Mouse (Mus musculus) macrophage (primary cell): ENCODE results near the gene Def8. TPM values are rescaled to one million over a fixed set of nuclear protein-coding genes. Genes with fewer than 3 reads are reported as not detected.
"Not testable (repeated sequence)": the region's sequence is repeated elsewhere in the genome, so short reads cannot be mapped to it uniquely, and the experiment has no call there.

Experiments used
- H3K27ac ChIP-seq: fragments of 350-480 bp; formaldehyde crosslinking; 2 replicates; pipeline ENCODE4 v1.9.0; 2021
- H3K36me3 ChIP-seq: fragments of 350-480 bp; formaldehyde crosslinking; 2 replicates; pipeline ENCODE4 v1.9.0; 2021; ENCODE audit errors: inconsistent target
- H3K4me3 ChIP-seq: fragments of 350-480 bp; formaldehyde crosslinking; 2 replicates; pipeline ENCODE4 v1.9.0; 2021; ENCODE audit errors: inconsistent target
- H3K79me2 ChIP-seq: fragments of 350-480 bp; formaldehyde crosslinking; 2 replicates; pipeline ENCODE4 v1.9.0; 2021; ENCODE audit errors: inconsistent target
- WGBS: methylation state at CpG from one replicate; pipeline ENCODE4 v1.1.7; 2026; ENCODE audit warnings: inconsistent platforms; ENCODE audit not compliant: missing documents; 5-methylcytosine and 5-hydroxymethylcytosine counted together
- polyA plus RNA-seq: library from polyadenylated mRNA; stranded (reverse); fragments of 250-400 nt; gene quantifications from 3 replicates; pipeline ENCODE4 v1.2.4, GENCODE M21; 2018; ENCODE audit warnings: inconsistent platforms

The Def8 gene
- polyA plus RNA-seq, 1 experiment from 2014 or later, result 10.3 TPM

DNA sequence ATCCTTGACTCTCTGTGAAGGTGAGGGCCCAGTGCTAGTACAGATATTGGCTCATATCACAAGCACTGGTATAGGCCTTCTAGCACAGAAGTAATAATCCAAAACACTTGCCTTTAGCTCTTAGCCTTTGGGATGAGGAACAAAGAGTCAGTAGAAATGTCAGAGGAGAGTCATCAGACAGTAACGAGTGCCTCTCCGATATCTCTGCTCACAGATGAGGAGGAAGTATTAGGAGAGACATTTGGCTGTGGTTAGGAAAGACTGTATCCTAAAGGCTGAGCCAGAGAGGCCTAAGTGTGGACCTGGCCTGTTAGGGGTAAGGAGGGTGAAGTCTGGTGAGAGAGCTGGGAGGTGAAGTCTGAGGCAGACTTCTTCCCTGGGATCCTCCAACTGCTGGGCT lies 18.5 kb downstream of the Def8 start:
- H3K4me3 ChIP-seq, result no peak overlapping the region
- no peak overlapping the region for H3K27ac ChIP-seq
- 58% methylated on average over 2 of the region's 2 CpGs for WGBS
- no peaks in the 10 kb centered on the region; the same call in 1 of the 2 replicates for H3K79me2 ChIP-seq
- no peaks in the 10 kb centered on the region for H3K36me3 ChIP-seq

DNA sequence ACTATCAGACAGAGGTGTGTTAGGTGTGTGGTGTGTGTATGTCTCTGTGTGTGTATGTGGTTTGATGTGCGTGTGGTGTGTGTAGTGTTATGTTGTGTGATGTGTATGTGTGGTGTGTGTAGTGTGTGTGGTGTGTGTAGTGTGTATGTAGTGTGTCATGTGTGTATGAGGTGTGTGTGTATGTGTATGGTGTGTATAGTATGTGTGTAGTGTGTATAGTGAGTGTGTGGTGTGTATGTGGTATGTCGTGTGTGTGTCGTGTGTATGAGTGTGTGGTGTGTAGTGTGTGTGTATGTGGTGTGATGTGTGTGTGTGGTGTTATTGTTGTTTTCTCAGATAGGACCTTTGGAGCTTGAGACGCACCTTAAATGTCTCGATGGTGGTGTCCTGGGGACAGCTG lies 19.0 kb downstream of the Def8 start:
- Histone ChIP-seq H3K27ac (no peak overlapping the region), H3K4me3 (no peak overlapping the region), H3K79me2 (no peaks in the 10 kb centered on the region; the same call in 1 of the 2 replicates), H3K36me3 (no peaks in the 10 kb centered on the region)
- WGBS, result 93% methylated on average over 5 of the region's 5 CpGs

DNA sequence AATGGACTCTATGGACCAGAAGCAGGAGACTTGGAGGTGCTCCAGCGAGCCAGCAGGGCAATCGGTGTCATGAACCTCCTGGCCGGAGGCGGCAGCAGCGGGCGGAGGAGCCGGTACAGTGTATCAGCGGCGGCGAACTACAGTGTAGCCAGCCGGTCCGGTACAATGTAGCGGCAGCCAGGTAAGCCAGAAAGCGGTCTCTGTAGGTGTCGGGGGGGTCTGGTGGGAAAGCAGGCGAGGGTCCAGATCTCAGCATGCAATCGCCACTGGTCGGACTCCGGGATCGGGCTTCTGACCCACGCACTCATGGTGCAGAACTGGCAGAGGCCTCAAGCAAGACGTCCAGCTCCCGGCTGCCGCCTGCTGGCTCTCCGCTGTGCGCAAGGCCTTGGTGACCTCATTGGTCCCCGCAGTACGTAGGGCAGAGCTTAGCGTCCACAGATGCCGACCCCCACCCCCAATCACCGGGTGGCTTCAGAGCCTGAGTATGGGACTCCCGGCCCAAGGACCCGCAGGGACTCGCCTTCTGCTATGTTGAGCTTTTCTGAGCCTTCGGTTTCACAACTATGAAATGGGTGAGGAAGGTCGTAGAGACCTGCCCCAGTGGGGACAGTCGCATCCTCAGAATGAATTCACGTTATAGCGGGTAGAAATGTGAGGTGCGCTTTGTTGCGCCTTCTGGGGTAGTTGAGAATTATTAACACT lies 19.7 kb downstream of the Def8 start:
- Histone ChIP-seq H3K79me2 (no peaks in the 10 kb centered on the region; the same call in 1 of the 2 replicates), H3K27ac (peak overlapping the region; percentile 73), H3K36me3 (no peaks in the 10 kb centered on the region), H3K4me3 (peak overlapping the region; percentile 73)
- 1% methylated on average over 40 of the region's 41 CpGs for WGBS

DNA sequence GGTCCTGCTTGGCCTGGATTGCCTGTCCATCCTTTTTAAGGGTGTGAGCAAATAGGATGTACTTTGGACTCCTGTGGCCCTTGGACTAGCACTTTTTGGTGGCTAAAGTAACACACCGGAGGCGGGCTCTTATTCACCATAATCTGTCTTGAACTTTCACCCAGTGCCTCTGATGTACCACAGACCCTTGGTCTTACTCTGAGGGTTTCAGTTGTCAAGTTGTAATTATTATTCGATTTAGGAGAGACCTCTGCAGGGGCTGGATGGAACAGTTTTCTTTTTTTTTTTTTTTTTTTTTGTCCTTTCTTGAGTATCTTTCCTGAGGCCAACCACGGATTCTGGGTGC lies 20.2 kb downstream of the Def8 start:
- Histone ChIP-seq H3K36me3 (no peaks in the 10 kb centered on the region), H3K4me3 (peak overlapping the region; percentile 73), H3K79me2 (no peaks in the 10 kb centered on the region; the same call in 1 of the 2 replicates), H3K27ac (peak overlapping the region; percentile 73)
- WGBS, result 0% methylated on average over 3 of the region's 4 CpGs

DNA sequence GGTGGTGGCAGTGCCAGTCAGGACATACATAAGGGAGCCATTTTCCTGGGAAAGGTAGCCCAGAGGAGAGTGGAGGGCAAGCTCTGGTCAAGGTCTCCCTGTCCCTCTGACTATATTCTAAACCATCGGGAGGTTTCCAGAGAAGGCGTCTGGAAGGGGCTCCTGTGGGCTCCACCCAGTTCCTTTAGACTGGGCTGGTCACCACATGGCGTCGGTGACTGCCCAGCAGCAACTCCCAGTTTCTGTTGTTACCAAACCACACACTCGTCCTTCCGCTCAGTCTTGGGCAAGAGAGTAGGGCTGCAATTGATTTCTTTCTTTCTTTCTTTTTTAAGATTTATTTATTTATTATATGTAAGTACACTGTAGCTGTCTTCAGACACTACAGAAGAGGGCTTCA lies 20.8 kb downstream of the Def8 start:
- H3K79me2 ChIP-seq, result no peaks in the 10 kb centered on the region; the same call in 1 of the 2 replicates
- peak overlapping the region; percentile 73 for H3K27ac ChIP-seq

DNA sequence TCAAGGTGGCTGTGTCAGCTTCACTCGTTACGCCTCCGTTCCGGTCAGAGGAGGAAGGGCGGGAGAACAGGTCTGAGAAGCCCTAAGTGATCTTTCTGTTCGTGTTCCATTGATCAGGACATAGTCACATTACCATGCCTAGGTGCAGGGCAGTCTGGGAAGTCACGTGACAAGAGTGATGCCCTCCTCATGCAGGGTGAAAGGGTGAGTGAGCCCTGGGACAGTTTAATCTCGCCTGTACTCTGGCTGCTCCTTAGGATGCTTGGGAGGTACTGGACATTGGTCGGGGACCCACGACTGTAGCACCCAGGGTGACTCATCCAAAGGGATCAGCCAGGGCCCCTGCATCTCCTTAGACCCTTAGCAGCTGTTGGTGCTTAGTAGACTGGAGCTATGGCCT lies 22.7 kb downstream of the Def8 start:
- Histone ChIP-seq H3K27ac (no peak overlapping the region), H3K4me3 (no peak overlapping the region), H3K36me3 (no peaks in the 10 kb centered on the region), H3K79me2 (no peaks in the 10 kb centered on the region; the same call in 1 of the 2 replicates)
- WGBS, result 95% methylated on average over 9 of the region's 10 CpGs

More for the DNA sequence above, 20.8 kb downstream of the Def8 start:
- WGBS, result 17% methylated on average over 6 of the region's 6 CpGs
- Histone ChIP-seq H3K4me3 (peak overlapping the region; percentile 73), H3K36me3 (no peaks in the 10 kb centered on the region)

DNA sequence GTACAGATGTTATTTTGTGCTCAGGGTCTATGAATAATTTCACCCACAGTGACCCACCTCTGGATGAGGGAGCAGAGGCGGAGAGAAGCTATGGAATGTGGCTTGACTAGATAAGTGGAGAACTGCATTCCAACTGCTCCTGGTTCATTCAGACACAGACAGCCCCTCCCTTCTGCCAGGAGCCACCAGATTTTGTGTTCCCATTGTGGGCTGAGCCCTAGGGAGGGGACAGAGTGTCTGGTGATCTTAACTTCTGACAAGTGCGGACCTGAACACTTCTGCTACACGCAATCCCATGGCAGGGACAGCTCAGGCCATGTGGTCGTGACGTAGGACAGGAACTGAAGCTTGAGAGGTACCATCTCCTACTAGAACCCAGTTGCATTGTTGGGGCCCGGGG lies 23.5 kb downstream of the Def8 start:
- H3K79me2 ChIP-seq, result no peaks in the 10 kb centered on the region; the same call in 1 of the 2 replicates
- 90% methylated on average over 6 of the region's 6 CpGs for WGBS
- no peaks in the 10 kb centered on the region for H3K36me3 ChIP-seq
- no peak overlapping the region for H3K4me3 ChIP-seq
- no peak overlapping the region for H3K27ac ChIP-seq

DNA sequence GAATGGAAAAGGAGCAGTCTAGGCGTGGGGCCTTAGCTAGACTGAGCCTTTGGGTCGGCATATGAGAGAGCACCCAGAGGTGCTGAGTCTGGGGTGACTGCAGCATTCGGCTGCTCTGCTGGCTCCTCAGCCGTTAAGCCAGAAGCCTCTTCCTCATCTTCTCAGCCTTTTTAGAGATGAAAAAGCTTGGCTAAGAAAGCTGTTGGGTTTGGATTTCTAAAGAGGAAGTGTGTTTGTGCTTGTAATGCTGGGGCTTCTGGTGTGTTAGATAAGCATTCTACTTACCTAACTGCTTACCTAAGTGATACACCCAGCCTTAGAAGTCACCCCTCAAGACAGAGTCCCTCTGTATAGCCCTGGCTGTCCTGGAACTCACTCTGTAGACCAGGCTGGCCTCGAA lies 27.5 kb downstream of the Def8 start:
- Histone ChIP-seq H3K79me2 (no peaks in the 10 kb centered on the region; the same call in 1 of the 2 replicates), H3K27ac (peak overlapping the region; percentile 36; the same call in 1 of the 2 replicates), H3K4me3 (no peak overlapping the region), H3K36me3 (peaks cover 25% of the 10 kb centered on the region; the same call in 1 of the 2 replicates)
- 12% methylated on average over 5 of the region's 5 CpGs for WGBS

DNA sequence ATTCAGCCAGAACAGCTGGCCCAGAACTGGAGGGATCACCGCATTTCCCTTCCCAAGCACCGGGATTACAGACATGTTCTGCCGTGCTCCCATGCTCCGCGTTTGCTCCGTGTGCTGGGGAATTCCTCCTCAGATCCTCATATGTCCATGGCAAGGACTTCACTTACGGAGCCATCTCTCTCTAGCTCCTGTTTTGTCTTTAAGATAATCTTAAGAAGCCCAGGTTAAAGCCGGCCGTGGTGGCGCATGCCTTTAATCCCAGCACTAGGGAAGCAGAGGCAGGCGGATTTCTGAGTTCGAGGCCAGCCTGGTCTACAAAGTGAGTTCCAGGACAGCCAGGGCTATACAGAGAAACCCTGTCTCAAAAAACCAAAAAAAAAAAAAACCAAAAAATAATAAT lies 28.4 kb downstream of the Def8 start:
- not testable (repeated sequence) for H3K4me3 ChIP-seq, H3K79me2 ChIP-seq, H3K27ac ChIP-seq
- WGBS, result 94% methylated on average over 10 of the region's 12 CpGs
- peaks cover 25% of the 10 kb centered on the region; the same call in 1 of the 2 replicates for H3K36me3 ChIP-seq

DNA sequence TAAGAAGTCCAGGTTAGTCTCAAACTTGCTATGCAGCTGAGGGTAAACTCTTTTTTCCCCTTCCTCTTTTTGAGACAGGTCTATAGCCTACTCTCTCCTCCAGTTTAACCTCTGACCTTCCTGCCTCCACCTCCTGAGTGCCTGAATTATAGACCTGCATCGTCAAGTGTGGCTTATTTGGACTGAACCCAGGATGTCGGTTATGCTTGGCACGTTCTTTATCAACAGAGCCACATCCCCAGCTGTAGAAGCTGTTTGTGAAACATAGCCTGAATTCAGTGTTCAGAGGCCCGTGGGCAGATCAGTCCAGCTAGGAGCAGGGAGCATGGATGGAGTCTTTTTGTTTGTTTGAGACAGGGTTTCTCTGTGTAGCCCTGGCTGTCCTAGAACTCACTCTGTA lies 28.8 kb downstream of the Def8 start:
- H3K27ac ChIP-seq, result no peak overlapping the region
- no peak overlapping the region for H3K4me3 ChIP-seq
- no peaks in the 10 kb centered on the region for H3K79me2 ChIP-seq
- WGBS, result 50% methylated on average over 4 of the region's 4 CpGs
- peaks cover 25% of the 10 kb centered on the region; the same call in 1 of the 2 replicates for H3K36me3 ChIP-seq

DNA sequence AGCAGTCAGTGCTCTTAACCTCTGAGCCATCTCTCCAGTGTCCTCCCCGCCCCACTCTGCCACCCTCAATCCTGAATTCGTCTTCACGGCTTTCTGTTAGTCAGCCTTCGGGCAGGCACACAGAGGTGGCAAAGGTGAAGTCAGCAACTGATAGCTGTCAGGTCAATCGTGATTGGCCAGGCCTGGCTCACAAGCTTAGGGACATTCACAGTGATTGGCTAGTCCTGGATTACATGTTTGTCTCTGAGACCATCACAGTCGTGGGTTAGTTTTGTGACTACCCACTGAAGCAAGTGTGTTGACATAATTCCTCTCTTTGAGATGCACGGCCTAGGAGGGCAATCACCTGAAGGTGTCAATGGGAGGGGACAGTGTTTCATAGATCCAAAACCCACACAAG lies 30.0 kb downstream of the Def8 start:
- 78% methylated on average over 7 of the region's 7 CpGs for WGBS
- Histone ChIP-seq H3K36me3 (peaks cover 34% of the 10 kb centered on the region; the same call in 1 of the 2 replicates), H3K27ac (no peak overlapping the region), H3K79me2 (no peaks in the 10 kb centered on the region), H3K4me3 (no peak overlapping the region)

DNA sequence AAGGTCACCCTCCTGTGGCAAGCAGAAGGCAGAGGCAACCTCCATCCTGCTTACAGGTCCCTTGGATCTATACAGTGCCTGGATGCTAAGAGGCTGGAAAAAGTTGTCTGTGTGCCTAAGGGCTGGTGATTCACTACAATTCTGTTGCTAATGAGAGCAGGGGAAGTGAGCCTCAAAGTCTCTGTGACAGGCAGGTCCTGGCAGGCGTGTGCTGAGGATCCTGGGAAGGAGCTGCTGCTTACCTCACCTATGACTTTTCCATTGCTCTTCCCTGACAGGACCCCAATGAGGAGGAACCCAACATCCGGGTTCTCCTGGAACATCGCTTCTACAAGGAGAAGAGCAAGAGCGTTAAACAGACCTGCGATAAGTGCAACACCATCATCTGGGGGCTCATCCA lies 30.6 kb downstream of the Def8 start:
- H3K27ac ChIP-seq, result no peak overlapping the region
- H3K4me3 ChIP-seq, result no peak overlapping the region
- WGBS, result 94% methylated on average over 5 of the region's 5 CpGs
- peaks cover 39% of the 10 kb centered on the region; the same call in 1 of the 2 replicates for H3K36me3 ChIP-seq
- H3K79me2 ChIP-seq, result no peaks in the 10 kb centered on the region

DNA sequence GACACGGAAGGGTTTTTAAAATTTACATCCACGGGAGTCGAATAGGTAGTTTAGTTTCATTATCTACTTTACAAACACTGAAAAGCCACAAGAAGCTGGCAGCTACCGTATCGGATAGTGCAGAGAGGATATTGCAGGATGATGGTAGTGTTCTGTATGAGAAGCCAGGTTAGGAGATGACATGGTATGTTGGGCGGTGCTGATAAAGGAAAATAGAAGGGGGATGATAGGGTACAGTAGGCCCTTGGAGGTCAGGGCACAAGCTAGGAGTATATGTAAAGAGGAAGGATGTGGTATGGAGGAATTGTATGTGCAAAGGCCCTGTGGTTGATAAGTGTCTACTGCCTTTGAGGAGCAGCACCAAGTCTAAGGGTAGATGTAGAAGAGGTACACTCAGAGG lies 31.2 kb downstream of the Def8 start:
- 90% methylated on average over 6 of the region's 6 CpGs for WGBS
- no peaks in the 10 kb centered on the region for H3K79me2 ChIP-seq
- H3K36me3 ChIP-seq, result peaks cover 43% of the 10 kb centered on the region; the same call in 1 of the 2 replicates
- no peak overlapping the region for H3K27ac ChIP-seq
- H3K4me3 ChIP-seq, result no peak overlapping the region

DNA sequence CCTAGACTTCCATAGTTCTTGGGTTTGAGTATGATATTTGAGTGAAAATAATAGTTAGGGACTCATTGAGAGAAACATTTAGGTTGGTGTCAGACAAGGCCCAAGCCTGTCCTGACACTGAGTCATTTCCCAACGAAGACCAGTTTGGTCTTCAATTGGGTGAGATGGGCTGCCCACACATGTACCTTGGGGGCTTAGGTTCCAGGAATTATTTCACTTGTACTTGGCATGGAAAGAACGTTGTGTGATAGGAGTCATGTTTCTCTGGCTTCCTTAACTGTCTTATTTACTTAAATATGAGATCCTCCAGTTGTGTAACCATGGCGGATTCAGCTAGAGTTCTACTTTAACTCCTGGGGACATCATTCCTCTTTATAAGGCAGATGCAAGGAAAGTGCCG lies 40.3 kb downstream of the Def8 start:
- Histone ChIP-seq H3K36me3 (peaks cover 12% of the 10 kb centered on the region; the same call in 1 of the 2 replicates), H3K4me3 (no peak overlapping the region), H3K27ac (no peak overlapping the region), H3K79me2 (no peaks in the 10 kb centered on the region)
- WGBS, result 93% methylated on average over 3 of the region's 4 CpGs

DNA sequence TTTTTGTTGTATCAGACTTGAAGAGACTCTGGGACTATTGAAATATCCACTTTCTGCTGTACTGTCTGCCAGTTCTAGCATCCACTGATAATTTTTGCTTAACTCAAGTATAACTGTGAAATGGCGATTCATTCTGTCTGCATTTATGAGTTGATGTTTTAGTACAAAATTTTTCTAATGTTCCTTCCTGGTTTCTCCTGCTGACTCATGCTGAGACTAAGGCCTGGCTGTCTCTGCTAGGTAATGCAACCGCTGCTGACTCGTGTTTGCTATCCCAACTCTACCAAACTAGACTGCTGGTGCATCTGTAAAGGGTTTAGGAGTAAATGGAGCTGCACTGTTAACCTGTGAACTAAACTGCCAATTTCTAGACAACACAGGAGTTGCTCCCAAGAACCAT lies 44.1 kb downstream of the Def8 start:
- Histone ChIP-seq H3K27ac (no peak overlapping the region), H3K79me2 (no peaks in the 10 kb centered on the region), H3K36me3 (no peaks in the 10 kb centered on the region), H3K4me3 (no peak overlapping the region)
- WGBS, result 30% methylated on average over 3 of the region's 3 CpGs
